23 mouse cellular contexts compared by ENCODE assay signal in the genomic region with DNA sequence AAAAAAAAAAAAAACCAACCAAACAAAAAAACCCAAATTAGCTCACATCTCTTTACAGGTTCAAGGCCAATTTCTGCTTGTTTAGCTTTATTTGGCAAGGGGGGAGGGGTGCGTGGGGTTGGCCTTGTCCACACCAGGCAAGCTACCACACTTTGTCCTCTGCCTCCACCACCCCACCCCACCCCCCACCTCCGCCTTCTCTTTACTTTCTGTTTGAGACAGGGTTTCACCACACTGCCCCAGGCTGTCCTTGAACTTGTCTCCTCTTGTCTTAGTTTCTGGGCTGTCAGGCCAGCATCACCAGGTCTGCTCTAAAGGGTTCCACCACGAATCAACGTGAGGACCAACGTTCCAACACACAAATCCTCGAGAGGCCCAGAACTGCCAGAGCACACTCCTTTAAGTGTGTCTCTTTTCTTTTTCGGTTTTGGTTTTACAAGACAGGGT. TPM values are rescaled to one million over a fixed set of nuclear protein-coding genes. Genes with fewer than 3 reads are reported as not detected.
DNase-seq lines count a peak whose midpoint lies in the region; ATAC-seq and TF ChIP-seq lines count a peak whose summit lies in the region.
"Had no signal": no experiment of that assay in that cellular context is flagged by ENCODE, and none has a peak within 500 bp of the region (broad histone marks: within the 10 kb centered on the region; RNA-seq: fewer than 3 reads in every experiment).

No protein-coding gene starts in this region.

- TF ChIP-seq EP300 in liver, postnatal 0 days (IDR thresholded peaks at IDR 0.05; ENCODE audit: low read depth), result no peak

- H3K27ac ChIP-seq in bone marrow macrophage, adult 2 months (ENCODE audit: insufficient read depth, low read depth, low read length), result peak overlapping the region; percentile 5; the same call in 1 of the 2 replicates
- peak overlapping the region; percentile 29; the same call in 1 of the 2 replicates for H3K27ac ChIP-seq in liver, embryonic 13.5 days
- H3K27ac ChIP-seq in liver, postnatal 0 days (ENCODE audit: low read depth), result peak overlapping the region; percentile 70
- H3K27ac ChIP-seq in neural tube, embryonic 15.5 days (replicated peaks), result no peak overlapping the region
- H3K27ac ChIP-seq in left cerebral cortex, adult 2 months, result no peak overlapping the region
- H3K27ac ChIP-seq: embryonic facial prominence, embryonic 12.5 days; forebrain, embryonic 15.5 days; heart, embryonic 10.5 days; heart, embryonic 15.5 days; hindbrain, embryonic 13.5 days had no signal

- peak overlapping the region; percentile 28 for H3K4me2 ChIP-seq in liver, embryonic 13.5 days
- H3K4me2 ChIP-seq in liver, postnatal 0 days (ENCODE audit: low read depth, low read length), result no peak overlapping the region
- no peak overlapping the region for H3K4me2 ChIP-seq in neural tube, embryonic 15.5 days
- H3K4me2 ChIP-seq: embryonic facial prominence, embryonic 12.5 days; forebrain, embryonic 15.5 days; heart, embryonic 15.5 days; hindbrain, embryonic 13.5 days had no signal

- WGBS in liver, embryonic 13.5 days (ENCODE audit: insufficient replicate concordance), result 62% methylated on average over 7 of the region's 7 CpGs
- WGBS in liver, postnatal 0 days (ENCODE audit: insufficient replicate concordance), result 58% methylated on average over 7 of the region's 7 CpGs
- WGBS in neural tube, embryonic 15.5 days, result 84% methylated on average over 7 of the region's 7 CpGs

- no peak for TF ChIP-seq POLR2A in bone marrow macrophage, adult 2 months (IDR thresholded peaks at IDR 0.05; ENCODE audit: borderline replicate concordance, low read depth, low read length)

- H3K9me3 ChIP-seq in liver, embryonic 13.5 days (replicated peaks), result no peaks in the 10 kb centered on the region
- H3K9me3 ChIP-seq in liver, postnatal 0 days (ENCODE audit: low read length), result no peaks in the 10 kb centered on the region
- H3K9me3 ChIP-seq in neural tube, embryonic 15.5 days (replicated peaks), result no peaks in the 10 kb centered on the region
- H3K9me3 ChIP-seq: embryonic facial prominence, embryonic 12.5 days; forebrain, embryonic 15.5 days; G1E; heart, embryonic 10.5 days; heart, embryonic 15.5 days; hindbrain, embryonic 13.5 days had no signal

- no peaks in the 10 kb centered on the region for H3K36me3 ChIP-seq in liver, embryonic 13.5 days
- H3K36me3 ChIP-seq in liver, postnatal 0 days (replicated peaks; ENCODE audit: insufficient read depth, low read length), result no peaks in the 10 kb centered on the region
- no peaks in the 10 kb centered on the region for H3K36me3 ChIP-seq in neural tube, embryonic 15.5 days
- H3K36me3 ChIP-seq: embryonic facial prominence, embryonic 12.5 days; forebrain, embryonic 15.5 days; G1E; heart, embryonic 10.5 days; heart, embryonic 15.5 days; hindbrain, embryonic 13.5 days had no signal

- H3K4me3 ChIP-seq in bone marrow macrophage, adult 2 months (ENCODE audit: insufficient read depth, low read length), result no peak overlapping the region
- H3K4me3 ChIP-seq in liver, embryonic 13.5 days (replicated peaks), result no peak overlapping the region
- no peak overlapping the region for H3K4me3 ChIP-seq in liver, postnatal 0 days (ENCODE audit: low read depth, low read length)
- H3K4me3 ChIP-seq in neural tube, embryonic 15.5 days (replicated peaks), result no peak overlapping the region
- H3K4me3 ChIP-seq in left cerebral cortex, adult 2 months, result no peak overlapping the region
- H3K4me3 ChIP-seq: embryonic facial prominence, embryonic 12.5 days; forebrain, embryonic 15.5 days; heart, embryonic 10.5 days; heart, embryonic 15.5 days; hindbrain, embryonic 13.5 days had no signal

- H3K4me1 ChIP-seq in bone marrow macrophage, adult 2 months (ENCODE audit: control insufficient read depth, insufficient read depth, low read length), result peaks cover 52% of the 10 kb centered on the region
- H3K4me1 ChIP-seq in liver, embryonic 13.5 days (replicated peaks), result peaks cover 68% of the 10 kb centered on the region
- peaks cover 30% of the 10 kb centered on the region for H3K4me1 ChIP-seq in liver, postnatal 0 days (ENCODE audit: insufficient read depth)
- no peaks in the 10 kb centered on the region for H3K4me1 ChIP-seq in neural tube, embryonic 15.5 days
- H3K4me1 ChIP-seq: forebrain, embryonic 15.5 days; hindbrain, embryonic 13.5 days had no signal

- no peaks in the 10 kb centered on the region for H3K27me3 ChIP-seq in liver, embryonic 13.5 days
- H3K27me3 ChIP-seq in liver, postnatal 0 days (ENCODE audit: insufficient read depth, low read length), result no peaks in the 10 kb centered on the region
- H3K27me3 ChIP-seq in neural tube, embryonic 15.5 days (replicated peaks), result no peaks in the 10 kb centered on the region
- H3K27me3 ChIP-seq: embryonic facial prominence, embryonic 12.5 days; forebrain, embryonic 15.5 days; heart, embryonic 15.5 days had no signal

- DNase-seq in adrenal gland, adult 8-10 months, result peak; percentile 8
- no peak for DNase-seq in adrenal gland, adult 2 months
- no peak for DNase-seq in liver, embryonic 13.5 days
- peak; percentile 70 for DNase-seq in liver, postnatal 0 days
- no peak for DNase-seq in left cerebral cortex, adult 2 months (ENCODE audit: extremely low spot score in 1 of 2, low spot score in 2 of 2)
- DNase-seq in kidney, postnatal 25 days, result no peak
- DNase-seq: adrenal gland, postnatal 25 days; cerebellum, adult 8-10 months; cerebellum, postnatal 25 days; gastrocnemius, postnatal 36 days; heart, adult 11 months; heart, postnatal 14 days had no signal

- TF ChIP-seq CTCF in bone marrow macrophage, adult 2 months (IDR thresholded peaks at IDR 0.05; ENCODE audit: low read depth, low read length), result no peak
- no peak for TF ChIP-seq CTCF in liver, postnatal 0 days (IDR thresholded peaks at IDR 0.05; ENCODE audit: low read depth)
- TF ChIP-seq CTCF in left cerebral cortex, adult 2 months (IDR thresholded peaks at IDR 0.05), result no peak

- intact Hi-C loops in left cerebral cortex, adult 2 months (cut with DNase I), result no loop called here

- ATAC-seq in liver, embryonic 13.5 days (ENCODE audit: low read depth), result no peak; the same call in 1 of the 2 replicates
- peak; percentile 74 for ATAC-seq in liver, postnatal 0 days
- ATAC-seq in neural tube, embryonic 15.5 days (ENCODE audit: low FRiP score), result no peak
- ATAC-seq: forebrain, embryonic 15.5 days had no signal

- H3K9ac ChIP-seq in liver, embryonic 13.5 days, result no peak overlapping the region
- no peak overlapping the region for H3K9ac ChIP-seq in liver, postnatal 0 days (replicated peaks)
- H3K9ac ChIP-seq in neural tube, embryonic 15.5 days (replicated peaks), result no peak overlapping the region
- H3K9ac ChIP-seq: embryonic facial prominence, embryonic 12.5 days; forebrain, embryonic 15.5 days; heart, embryonic 15.5 days; hindbrain, embryonic 13.5 days had no signal

RNA-seq across cellular contexts. Expression of a gene that starts 4.1 kb away (rescaled TPM):
- total RNA-seq in adrenal gland, adult 8-10 months (2022), result 10 to 100 TPM; 12.9 to 29.1 (median 19.7) TPM
- 10 to 100 TPM; 13.1 to 16.3 TPM for total RNA-seq in adrenal gland, adult 2 months (2021)
- polyA plus RNA-seq in adrenal gland, adult 2 months (2012; rRNA removed), result 39.4 and 50.7 TPM in 2 replicates
- polyA plus RNA-seq in bone marrow macrophage, adult 2 months (2012; ENCODE audit: insufficient read depth, insufficient read length, missing spikeins), result 539 and 588 TPM in 2 replicates
- 9.6 and 10.0 TPM in 2 replicates for polyA plus RNA-seq in liver, embryonic 13.5 days (2015; fragmentation: Nextera tagmentation; extraction: Ambion mirVana)
- polyA plus RNA-seq in liver, postnatal 0 days (2015; fragmentation: Nextera tagmentation; extraction: Ambion mirVana), result 12.8 and 15.1 TPM in 2 replicates
- 2.3 and 3.5 TPM in 2 replicates for polyA plus RNA-seq in neural tube, embryonic 15.5 days (2015; fragmentation: Nextera tagmentation; extraction: Ambion mirVana)
- total RNA-seq in left cerebral cortex, adult 2 months (2021), result 1 to 10 TPM; 5.0 to 5.4 TPM
- total RNA-seq: hematopoietic stem cell, adult 5-6 weeks had no signal
- polyA plus RNA-seq: G1E had no signal

RNA-seq across cellular contexts. Expression of a gene that starts 12.2 kb away (rescaled TPM):
- 100 to 1,000 TPM; 141 to 175 (median 160) TPM for total RNA-seq in adrenal gland, adult 8-10 months (2022)
- total RNA-seq in adrenal gland, adult 2 months (2021), result 100 to 1,000 TPM; 169 to 172 TPM
- polyA plus RNA-seq in adrenal gland, adult 2 months (2012; rRNA removed), result 195 and 226 TPM in 2 replicates
- 119 and 123 TPM in 2 replicates for polyA plus RNA-seq in bone marrow macrophage, adult 2 months (2012; ENCODE audit: insufficient read depth, insufficient read length, missing spikeins)
- 33.1 and 35.6 TPM in 2 replicates for polyA plus RNA-seq in liver, embryonic 13.5 days (2015; fragmentation: Nextera tagmentation; extraction: Ambion mirVana)
- 40.0 and 40.4 TPM in 2 replicates for polyA plus RNA-seq in liver, postnatal 0 days (2015; fragmentation: Nextera tagmentation; extraction: Ambion mirVana)
- polyA plus RNA-seq in neural tube, embryonic 15.5 days (2015; fragmentation: Nextera tagmentation; extraction: Ambion mirVana), result 16.8 and 30.2 TPM in 2 replicates
- total RNA-seq in left cerebral cortex, adult 2 months (2021), result 10 to 100 TPM; 21.6 to 25.6 TPM

RNA-seq across cellular contexts. Expression of a gene that starts 17.2 kb away (rescaled TPM):
- total RNA-seq in adrenal gland, adult 8-10 months (2022), result 1 to 10 TPM in 2 of 4 experiments, under 1 TPM in 2; 0.21 to 1.4 (median 0.81) TPM
- under 1 TPM; 0.29 to 0.69 TPM for total RNA-seq in adrenal gland, adult 2 months (2021)
- 0.24 and 0.51 TPM in 2 replicates for polyA plus RNA-seq in adrenal gland, adult 2 months (2012; rRNA removed)
- polyA plus RNA-seq in bone marrow macrophage, adult 2 months (2012; ENCODE audit: insufficient read depth, insufficient read length, missing spikeins), result 0.60 and 0.76 TPM in 2 replicates
- 0.08 and 0.13 TPM in 2 replicates for polyA plus RNA-seq in liver, embryonic 13.5 days (2015; fragmentation: Nextera tagmentation; extraction: Ambion mirVana)
- polyA plus RNA-seq in liver, postnatal 0 days (2015; fragmentation: Nextera tagmentation; extraction: Ambion mirVana), result 0.11 TPM in 1 of 2 replicates, not detected in the other
- 1.1 and 1.4 TPM in 2 replicates for polyA plus RNA-seq in neural tube, embryonic 15.5 days (2015; fragmentation: Nextera tagmentation; extraction: Ambion mirVana)
- total RNA-seq in left cerebral cortex, adult 2 months (2021), result 1 to 10 TPM in 1 of 2 experiments, under 1 TPM in 1; 0.54 to 1.9 TPM
- polyA plus RNA-seq: C2C12, G1E had no signal

RNA-seq across cellular contexts. Expression of a gene that starts 30.1 kb away (rescaled TPM):
- 1 to 10 TPM in 3 of 4 experiments, under 1 TPM in 1; 0.96 to 4.1 (median 2.6) TPM for total RNA-seq in adrenal gland, adult 8-10 months (2022)
- total RNA-seq in adrenal gland, adult 2 months (2021), result 1 to 10 TPM in 1 of 2 experiments, under 1 TPM in 1; 0.95 to 1.1 TPM
- polyA plus RNA-seq in adrenal gland, adult 2 months (2012; rRNA removed), result 0.13 and 0.20 TPM in 2 replicates
- polyA plus RNA-seq in bone marrow macrophage, adult 2 months (2012; ENCODE audit: insufficient read depth, insufficient read length, missing spikeins), result not detected in 2 replicates
- 0.62 and 0.90 TPM in 2 replicates for polyA plus RNA-seq in liver, embryonic 13.5 days (2015; fragmentation: Nextera tagmentation; extraction: Ambion mirVana)
- polyA plus RNA-seq in liver, postnatal 0 days (2015; fragmentation: Nextera tagmentation; extraction: Ambion mirVana), result 0.13 and 0.19 TPM in 2 replicates
- polyA plus RNA-seq in neural tube, embryonic 15.5 days (2015; fragmentation: Nextera tagmentation; extraction: Ambion mirVana), result 0.33 and 5.9 TPM in 2 replicates
- 1 to 10 TPM in 1 of 2 experiments, under 1 TPM in 1; 0.30 to 1.0 TPM for total RNA-seq in left cerebral cortex, adult 2 months (2021)
- total RNA-seq: gastrocnemius, adult 8-10 months; gastrocnemius, postnatal 36 days had no signal

Comparison
In these comparisons a context has a peak if more than half of its experiments do, and no peak if none do; other contexts are left out.
1. DNase-seq: peak in adrenal gland, adult 8-10 months (single experiment) and liver, postnatal 0 days (single experiment); none in adrenal gland, adult 2 months (single experiment), liver, embryonic 13.5 days (single experiment), left cerebral cortex, adult 2 months (0 of 2) and kidney, postnatal 25 days (0 of 2).
2. H3K27ac ChIP-seq: peak in bone marrow macrophage, adult 2 months (single experiment), liver, embryonic 13.5 days (single experiment) and liver, postnatal 0 days (single experiment); none in neural tube, embryonic 15.5 days (single experiment) and left cerebral cortex, adult 2 months (single experiment).
3. RNA of a gene that starts 4.1 kb away (polyA plus RNA-seq): 539 to 588 TPM in bone marrow macrophage, adult 2 months; 39.4 to 50.7 TPM in adrenal gland, adult 2 months, 12.8 to 15.1 TPM in liver, postnatal 0 days, 9.6 to 10.0 TPM in liver, embryonic 13.5 days and 2.3 to 3.5 TPM in neural tube, embryonic 15.5 days; every median in the first group is over 10 times any median in the second.